Mouse (Mus musculus) limb, embryonic 14.5 days (tissue): ENCODE data around the gene Bax. TPM values are rescaled to one million over a fixed set of nuclear protein-coding genes. Genes with fewer than 3 reads are reported as not detected.
A peak's percentile ranks its signal among the peaks of the same experiment; 100 is the strongest.

Experiments used
- ATAC-seq: fragments of 200-750 bp; cut with Nextera tagmentation; 2 replicates; pipeline ENCODE4 v1.8.0; 2017; ENCODE audit warnings: low read depth, moderate number of reproducible peaks, moderate TSS enrichment; ENCODE audit not compliant: low FRiP score
- DNase-seq: peaks from one replicate; pipeline ENCODE4 v3.0.0-alpha.2; 2015; ENCODE audit warnings: low spot score
- H3K27ac ChIP-seq: fragments of 300-500 bp; sonication (generic); replicated peaks from 2 replicates; pipeline ENCODE4 v1.5.1; 2014; ENCODE audit warnings: low read depth, mild to moderate bottlenecking, low read length, moderate library complexity, mixed read lengths
- H3K27me3 ChIP-seq: fragments of 300-500 bp; sonication (generic); 2 replicates; pipeline ENCODE4 v1.6.1; 2014; ENCODE audit warnings: low read length, mixed read lengths; ENCODE audit not compliant: control insufficient read depth, insufficient read depth
- H3K36me3 ChIP-seq: fragments of 300-500 bp; sonication (generic); 2 replicates; pipeline ENCODE4 v1.6.1; 2014; ENCODE audit warnings: mild to moderate bottlenecking, low read length, moderate library complexity, mixed read lengths; ENCODE audit not compliant: control insufficient read depth, insufficient read depth
- H3K4me1 ChIP-seq: fragments of 300-500 bp; sonication (generic); 2 replicates; pipeline ENCODE4 v1.6.1; 2014; ENCODE audit warnings: antibody characterized with exemption, low read length, mixed read lengths; ENCODE audit not compliant: control insufficient read depth, insufficient read depth
- H3K4me2 ChIP-seq: fragments of 300-500 bp; sonication (generic); replicated peaks from 2 replicates; pipeline ENCODE4 v1.6.1; 2014; ENCODE audit warnings: low read depth, mild to moderate bottlenecking, low read length, moderate library complexity; ENCODE audit not compliant: severe bottlenecking
- H3K4me3 ChIP-seq: fragments of 300-500 bp; sonication (generic); replicated peaks from 2 replicates; pipeline ENCODE4 v1.5.1; 2014; ENCODE audit warnings: low read length
- H3K9ac ChIP-seq: fragments of 300-500 bp; sonication (generic); 2 replicates; pipeline ENCODE4 v1.6.1; 2014; ENCODE audit warnings: mild to moderate bottlenecking, low read depth, low read length, moderate library complexity; ENCODE audit not compliant: severe bottlenecking
- H3K9me3 ChIP-seq: fragments of 300-500 bp; sonication (generic); 2 replicates; pipeline ENCODE4 v1.6.1; 2016; ENCODE audit warnings: low read length; ENCODE audit not compliant: control insufficient read depth
- POLR2A ChIP-seq: fragments of 200-500 bp; IDR thresholded peaks from 2 replicates; pipeline ENCODE4 v1.8.0; 2012; ENCODE audit warnings: inconsistent platforms, mild to moderate bottlenecking, moderate library complexity, borderline replicate concordance; ENCODE audit not compliant: insufficient read depth, insufficient read length; ENCODE audit errors: extremely low read depth
- WGBS: fragments of 180-500 bp; shearing (Covaris S2); extraction: QIAGEN DNeasy Blood & Tissue Kit; methylation state at CpG from one replicate; pipeline ENCODE4 v1.1.7; 2014; 5-methylcytosine and 5-hydroxymethylcytosine counted together
- polyA plus RNA-seq, 2 experiments: library from polyadenylated mRNA; depleted of rRNA in 1 of 2; stranded (reverse) in 1 of 2; unstranded in 1 of 2; fragments of >200 nt; fragmentation: Nextera tagmentation in 1 of 2; extraction: Ambion mirVana in 1 of 2; gene quantifications; 2 replicates each; pipeline versions ENCODE4 v1.2.1 to v1.2.3; 2012 to 2014

Gene Bax
- polyA plus RNA-seq, 2 experiments, result 127 to 133 TPM

- H3K27ac ChIP-seq, result peak overlapping the region; percentile 26; the same call in 1 of the 2 replicates
- H3K27me3 ChIP-seq, result no peaks in the 10 kb centered on the region
- ATAC-seq (no peak), DNase-seq (no peak)
- H3K4me1 ChIP-seq, result peaks cover 32% of the 10 kb centered on the region
- H3K4me3 ChIP-seq, result peak overlapping the region; percentile 73
- peak overlapping the region; percentile 67 for H3K9ac ChIP-seq
- no peak for TF ChIP-seq POLR2A
- 71% methylated on average over 10 of the region's 10 CpGs for WGBS
- H3K36me3 ChIP-seq, result peaks cover 64% of the 10 kb centered on the region
- peak overlapping the region; percentile 83 for H3K4me2 ChIP-seq
- no peaks in the 10 kb centered on the region for H3K9me3 ChIP-seq
Observed at GRCm38 (mm10) chr7:45457204-45458060, 9.3 kb downstream of the Bax start.

GRCm38 (mm10) chr7:45456721-45457203, 9.9 kb downstream of the Bax start:
- WGBS, result 50% methylated on average over 9 of the region's 9 CpGs
- peaks cover 64% of the 10 kb centered on the region for H3K36me3 ChIP-seq

GRCm38 (mm10) chr7:45455932-45456696, 10.6 kb downstream of the Bax start:
- DNase-seq (no peak), ATAC-seq (no peak)
- WGBS, result 67% methylated on average over 13 of the region's 13 CpGs
- no peak overlapping the region for H3K4me3 ChIP-seq
- no peaks in the 10 kb centered on the region for H3K27me3 ChIP-seq
- no peak overlapping the region for H3K27ac ChIP-seq
- 0 out of 2 replicates have a peak overlapping the region, but pooled peaks have one; percentile 67 for H3K9ac ChIP-seq
- H3K4me1 ChIP-seq, result peaks cover 31% of the 10 kb centered on the region
- TF ChIP-seq POLR2A, result no peak
- peaks cover 62% of the 10 kb centered on the region for H3K36me3 ChIP-seq
- H3K4me2 ChIP-seq, result 0 out of 2 replicates have a peak overlapping the region, but pooled peaks have one; percentile 83
- H3K9me3 ChIP-seq, result no peaks in the 10 kb centered on the region

More at GRCm38 (mm10) chr7:45456721-45457203, 9.9 kb downstream of the Bax start:
- H3K4me2 ChIP-seq, result peak overlapping the region; percentile 83; the same call in 1 of the 2 replicates
- no peaks in the 10 kb centered on the region for H3K9me3 ChIP-seq
- DNase-seq, result no peak
- no peak for ATAC-seq
- no peak for TF ChIP-seq POLR2A
- peak overlapping the region; percentile 73; the same call in 1 of the 2 replicates for H3K4me3 ChIP-seq
- H3K27ac ChIP-seq, result 0 out of 2 replicates have a peak overlapping the region, but pooled peaks have one; percentile 26
- H3K4me1 ChIP-seq, result peaks cover 32% of the 10 kb centered on the region
- no peaks in the 10 kb centered on the region for H3K27me3 ChIP-seq
- H3K9ac ChIP-seq, result 0 out of 2 replicates have a peak overlapping the region, but pooled peaks have one; percentile 67

- no peak overlapping the region for H3K9ac ChIP-seq
- H3K4me3 ChIP-seq, result no peak overlapping the region
- H3K27ac ChIP-seq, result no peak overlapping the region
- no peaks in the 10 kb centered on the region for H3K27me3 ChIP-seq
- ATAC-seq, result no peak
- peaks cover 20% of the 10 kb centered on the region for H3K4me1 ChIP-seq
- no peaks in the 10 kb centered on the region for H3K9me3 ChIP-seq
- H3K36me3 ChIP-seq, result peaks cover 62% of the 10 kb centered on the region
- WGBS, result 90% methylated on average over 15 of the region's 15 CpGs
- no peak overlapping the region for H3K4me2 ChIP-seq
- no peak for DNase-seq
- no peak for TF ChIP-seq POLR2A
Observed at GRCm38 (mm10) chr7:45454971-45455370, 11.7 kb downstream of the Bax start.

- Histone ChIP-seq H3K9me3 (no peaks in the 10 kb centered on the region), H3K9ac (no peak overlapping the region), H3K27ac (no peak overlapping the region), H3K4me3 (no peak overlapping the region), H3K27me3 (no peaks in the 10 kb centered on the region), H3K4me2 (no peak overlapping the region), H3K36me3 (peaks cover 60% of the 10 kb centered on the region), H3K4me1 (0 out of 2 replicates have a peak, but pooled peaks cover under 1% of the 10 kb centered on the region)
- ATAC-seq (peak; percentile 75), DNase-seq (peak; percentile 78)
- TF ChIP-seq POLR2A, result no peak
- 54% methylated on average over 23 of the region's 23 CpGs for WGBS
Observed at GRCm38 (mm10) chr7:45451344-45451982, 15.2 kb downstream of the Bax start.
